Comparison of ENCODE assay signal across 14 mouse cellular contexts in genomic region chr16:84995441-84995867, GRCm38 (mm10).
DNase-seq lines count a peak whose midpoint lies in the region; ATAC-seq lines count a peak whose summit lies in the region.
"Had no signal": no experiment of that assay in that cellular context is flagged by ENCODE, and none has a peak within 500 bp of the region (broad histone marks: within the 10 kb centered on the region; RNA-seq: fewer than 3 reads in every experiment).

No protein-coding gene starts in this region.

- no peak overlapping the region for H3K4me3 ChIP-seq in heart, embryonic 12.5 days
- no peak overlapping the region for H3K4me3 ChIP-seq in intestine, embryonic 15.5 days (replicated peaks)
- H3K4me3 ChIP-seq: limb, embryonic 15.5 days; megakaryocyte, embryonic 14.5 days had no signal

- no peak overlapping the region for H3K4me2 ChIP-seq in heart, embryonic 12.5 days
- H3K4me2 ChIP-seq in intestine, embryonic 15.5 days (replicated peaks): no peak overlapping the region
- H3K4me2 ChIP-seq: limb, embryonic 15.5 days had no signal

- H3K9ac ChIP-seq in heart, embryonic 12.5 days: no peak overlapping the region
- no peak overlapping the region for H3K9ac ChIP-seq in intestine, embryonic 15.5 days
- H3K9ac ChIP-seq: limb, embryonic 15.5 days had no signal

- H3K27ac ChIP-seq in heart, embryonic 12.5 days (ENCODE audit: poor library complexity, severe bottlenecking): peak overlapping the region; percentile 13; the same call in 1 of the 2 replicates
- H3K27ac ChIP-seq in intestine, embryonic 15.5 days: no peak overlapping the region
- H3K27ac ChIP-seq: limb, embryonic 15.5 days had no signal

- WGBS in heart, embryonic 12.5 days: 53% methylated on average over 6 of the region's 6 CpGs
- WGBS in intestine, embryonic 15.5 days: 37% methylated on average over 6 of the region's 6 CpGs

- no peak for ATAC-seq in heart, embryonic 12.5 days (ENCODE audit: insufficient number of reproducible peaks, low FRiP score)
- ATAC-seq in intestine, embryonic 15.5 days: peak; percentile 71
- ATAC-seq: activated CD4-positive, CD25-positive, alpha-beta regulatory T cell, adult 4 months had no signal

- peaks cover 14% of the 10 kb centered on the region for H3K4me1 ChIP-seq in heart, embryonic 12.5 days (replicated peaks)
- no peaks in the 10 kb centered on the region for H3K4me1 ChIP-seq in intestine, embryonic 15.5 days (replicated peaks)
- H3K4me1 ChIP-seq: limb, embryonic 15.5 days; megakaryocyte, embryonic 14.5 days had no signal

- no peak for DNase-seq in heart, adult 8-10 months (ENCODE audit: low spot score)
- peak; percentile 3 for DNase-seq in T-cell, adult 2 months (ENCODE audit: low spot score)
- DNase-seq in lung, postnatal 36 days: peak; percentile 87
- no peak for DNase-seq in cerebellum, postnatal 25 days
- DNase-seq in ovary, adult 18-20 months (ENCODE audit: low spot score): no peak
- DNase-seq: cerebellum, adult 8-10 months; kidney, adult 2 months; spleen, adult 18-20 months; thymus, postnatal 14 days had no signal

- no peaks in the 10 kb centered on the region for H3K27me3 ChIP-seq in heart, embryonic 12.5 days (replicated peaks)
- H3K27me3 ChIP-seq in intestine, embryonic 15.5 days (replicated peaks): no peaks in the 10 kb centered on the region
- H3K27me3 ChIP-seq: limb, embryonic 15.5 days; megakaryocyte, embryonic 14.5 days had no signal

- H3K9me3 ChIP-seq in heart, embryonic 12.5 days (replicated peaks): no peaks in the 10 kb centered on the region
- H3K9me3 ChIP-seq in intestine, embryonic 15.5 days: no peaks in the 10 kb centered on the region
- H3K9me3 ChIP-seq: limb, embryonic 15.5 days; megakaryocyte, embryonic 14.5 days had no signal

- H3K36me3 ChIP-seq in heart, embryonic 12.5 days: peaks cover 25% of the 10 kb centered on the region
- no peaks in the 10 kb centered on the region; the same call in 1 of the 2 replicates for H3K36me3 ChIP-seq in intestine, embryonic 15.5 days

Comparison
In these comparisons a context has a peak if more than half of its experiments do, and no peak if none do; other contexts are left out.
1. DNase-seq: peak in T-cell, adult 2 months (single experiment) and lung, postnatal 36 days (single experiment); none in heart, adult 8-10 months (single experiment), cerebellum, postnatal 25 days (0 of 2) and ovary, adult 18-20 months (single experiment).